Mouse (Mus musculus) liver, embryonic 18 days (tissue): ENCODE measurements around the gene Tpcn2. TPM values are rescaled to one million over a fixed set of nuclear protein-coding genes. Genes with fewer than 3 reads are reported as not detected.

Experiments used
- polyA plus RNA-seq: library from polyadenylated mRNA; depleted of rRNA; stranded (reverse); fragments of >200 nt; gene quantifications from 2 replicates; pipeline ENCODE4 v1.2.3, GENCODE M21; 2012; rRNA removed

Gene Tpcn2
- polyA plus RNA-seq, result 4.1 and 5.0 TPM in 2 replicates

DNA sequence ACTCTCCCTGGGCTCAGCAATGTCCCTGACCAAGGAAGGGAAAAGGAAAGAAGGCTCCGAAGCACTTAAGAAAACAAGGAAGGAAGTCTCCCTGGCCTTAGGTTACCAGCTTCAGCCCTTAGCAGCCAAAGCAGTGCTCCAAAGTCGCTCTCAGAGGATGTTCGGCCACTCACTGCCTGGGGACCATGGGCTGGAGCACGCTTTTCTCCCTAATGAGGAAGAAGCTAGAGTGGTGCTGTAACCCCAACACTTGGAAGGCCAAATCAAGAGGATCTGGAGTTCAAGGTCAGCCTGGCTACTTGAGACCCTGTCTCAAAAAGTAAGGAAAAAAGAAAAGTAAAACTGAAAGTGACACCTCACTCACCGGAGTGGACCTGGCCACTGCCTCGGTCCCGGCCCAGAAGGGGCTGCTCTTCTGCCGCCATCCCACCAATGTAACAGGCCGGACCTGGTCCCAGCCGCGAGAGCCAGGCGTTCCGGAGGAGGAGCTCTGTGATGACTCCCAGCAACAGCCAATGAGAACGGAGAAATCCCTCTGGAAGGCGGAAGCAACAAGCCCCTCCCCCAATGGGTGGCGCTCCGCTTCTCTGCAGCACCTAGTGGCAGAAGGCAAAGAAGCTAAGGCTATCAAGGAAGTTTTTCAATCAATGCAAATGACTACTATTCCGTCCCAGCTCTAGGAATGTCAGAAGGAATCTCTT is at the start of gene Tpcn2:
Gene Tpcn2, minus strand, starts transcription at position 525 of the 701 bp plus-strand sequence.

DNA sequence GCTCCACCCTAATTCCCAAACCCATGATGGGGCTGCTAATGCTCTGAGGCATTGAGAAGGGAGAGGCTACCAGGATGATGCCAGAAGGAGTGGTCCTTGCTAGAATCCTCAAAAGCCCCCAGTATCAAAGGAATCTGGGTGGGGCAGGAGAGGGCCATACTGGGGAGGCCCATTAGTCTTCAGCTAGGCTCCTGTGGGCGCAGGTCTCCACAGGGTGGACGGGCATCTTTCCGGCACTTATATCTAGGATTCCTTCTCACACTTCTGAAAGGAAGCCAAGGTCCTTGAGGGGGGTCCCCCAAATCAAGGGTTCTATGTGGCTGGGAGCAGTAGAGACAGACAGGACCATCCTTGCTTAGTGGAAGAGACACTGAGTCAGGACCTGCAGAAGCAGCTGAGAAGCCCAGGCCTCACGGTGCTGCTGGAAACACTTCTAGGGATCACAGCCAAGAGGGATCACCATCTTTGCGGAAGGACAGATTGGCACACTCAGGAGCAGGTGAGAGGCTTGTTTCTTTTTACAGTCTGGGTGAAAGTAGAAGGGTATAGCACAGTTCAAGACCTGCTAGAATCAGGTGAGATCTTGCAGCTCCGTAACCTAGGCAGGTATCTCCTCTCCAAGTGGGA is 31.1 kb upstream of the Tpcn2 start, which contains the start of gene Mrgprd:
Gene Mrgprd, plus strand, starts transcription at position 51 of the 627 bp plus-strand sequence.

DNA sequence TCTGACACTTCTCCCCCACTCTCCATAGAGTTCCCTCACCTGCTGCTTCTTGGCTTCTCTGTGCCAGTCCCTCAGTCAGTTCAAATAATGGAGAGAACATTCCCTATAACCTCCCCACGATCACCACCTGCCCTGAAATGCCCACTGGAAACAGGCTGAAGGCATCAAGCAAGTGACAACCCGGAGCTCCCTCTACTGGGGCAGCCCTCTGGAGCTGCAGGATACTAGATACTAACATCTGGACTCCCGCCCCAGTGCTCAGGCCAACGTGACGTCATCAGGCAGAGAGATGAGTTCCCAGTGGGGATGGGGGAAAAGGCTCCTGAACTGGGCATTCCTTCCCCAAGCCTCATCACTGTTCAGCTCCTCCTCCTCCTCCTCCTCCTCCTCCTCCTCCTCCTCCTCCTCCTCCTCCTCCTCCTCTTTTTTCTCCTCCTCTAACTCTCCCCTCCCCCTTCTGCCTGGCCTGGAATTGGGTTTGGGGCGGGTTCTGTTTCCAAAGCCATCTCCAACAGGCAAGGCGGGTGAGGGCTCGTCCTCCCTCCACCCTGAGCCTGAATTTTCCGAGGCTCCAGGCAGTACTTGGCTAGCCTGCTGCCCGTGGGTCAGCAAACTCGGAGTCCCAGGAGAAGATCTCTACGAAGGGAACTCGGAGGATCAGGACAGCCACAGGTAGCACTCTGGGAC is 16.7 kb upstream of the Tpcn2 start, which contains the start of gene Mrgprf:
Gene Mrgprf, plus strand, starts transcription at position 508 of the 687 bp plus-strand sequence.

DNA sequence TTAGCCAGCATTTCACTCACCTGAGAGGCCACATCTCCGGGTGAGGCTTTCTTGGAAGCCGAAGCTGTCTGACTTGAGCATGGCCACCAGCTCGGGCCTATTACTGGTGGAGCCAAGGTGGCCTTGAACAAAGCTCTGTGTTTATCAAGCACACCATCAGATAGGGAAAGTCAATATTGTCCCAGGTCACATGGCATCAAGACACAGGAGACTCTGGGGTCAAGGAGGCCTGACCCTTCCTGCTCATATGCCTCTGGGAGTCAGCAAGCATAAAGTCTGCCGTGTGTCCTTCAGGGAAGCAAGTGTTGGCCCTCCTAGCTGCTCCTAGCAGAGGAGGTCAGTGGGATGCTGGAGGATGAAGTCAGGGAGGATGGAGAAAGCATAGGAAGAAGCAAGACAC is 75.8 kb downstream of the Tpcn2 start, which contains the start of gene 1810010D01Rik:
Gene 1810010D01Rik, minus strand, starts transcription at position 114 of the 400 bp plus-strand sequence.

Other genes with a start within 250 kb of the Tpcn2 start
- gene 1810010D01Rik, start 75.9 kb downstream of the Tpcn2 start, polyA plus RNA-seq, result 0.12 and 0.41 TPM in 2 replicates
- gene Mrgprf, start 16.8 kb upstream of the Tpcn2 start, polyA plus RNA-seq, result 0.24 and 0.28 TPM in 2 replicates
- not detected in 2 replicates for gene Mrgprd, start 30.8 kb upstream of the Tpcn2 start, polyA plus RNA-seq